ENCODE assay signal across 8 mouse cellular contexts in the genomic region with DNA sequence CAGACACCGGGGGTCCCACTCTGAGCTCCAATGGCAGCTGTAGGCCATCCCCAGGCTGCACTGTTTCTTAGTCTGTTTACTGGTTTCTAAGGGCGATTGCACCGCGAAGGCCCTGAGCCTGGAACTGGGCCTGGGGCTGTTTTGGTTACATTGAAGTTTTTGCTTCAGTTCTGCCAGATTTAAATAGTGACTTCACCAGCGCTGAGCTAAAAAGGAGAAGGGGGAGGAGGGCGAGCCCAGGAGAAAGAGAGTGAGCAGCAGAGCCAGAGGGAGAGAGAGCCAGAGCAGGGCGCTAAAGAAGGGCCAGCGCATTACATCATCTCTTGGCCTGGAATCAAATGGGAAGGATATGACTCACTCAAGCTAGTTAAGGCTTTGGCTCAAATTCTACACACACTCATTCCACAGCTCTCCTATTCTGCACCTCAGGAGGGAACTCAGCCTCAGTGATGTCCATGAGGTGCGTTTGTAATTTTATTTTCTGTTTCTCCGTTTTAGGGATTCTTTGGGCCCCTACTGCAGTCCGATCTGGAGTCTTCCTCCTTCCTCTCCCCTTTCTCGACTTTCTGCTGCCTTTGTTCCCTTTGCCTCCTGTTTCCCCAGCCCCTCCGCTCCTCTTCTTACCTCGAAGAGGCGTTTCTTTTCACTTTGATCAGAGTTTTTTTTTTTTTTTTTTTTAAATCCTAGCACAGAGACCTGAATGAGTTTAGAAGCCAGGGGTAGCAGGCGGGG.
DNase-seq lines count a peak whose midpoint lies in the region; ATAC-seq and TF ChIP-seq lines count a peak whose summit lies in the region.

No protein-coding gene starts in this region.

- WGBS in forebrain, embryonic 11.5 days, result 3% methylated on average over 15 of the region's 16 CpGs
- 3% methylated on average over 15 of the region's 16 CpGs for WGBS in heart, embryonic 13.5 days
- WGBS in liver, adult 2 months, result 10% methylated on average over 16 of the region's 16 CpGs
- WGBS in stomach, embryonic 16.5 days, result 3% methylated on average over 15 of the region's 16 CpGs

- no peaks in the 10 kb centered on the region for H3K36me3 ChIP-seq in forebrain, embryonic 11.5 days (ENCODE audit: control insufficient read depth, insufficient read depth, low read length)
- H3K36me3 ChIP-seq in heart, embryonic 13.5 days, result no peaks in the 10 kb centered on the region
- no peaks in the 10 kb centered on the region for H3K36me3 ChIP-seq in liver, adult 2 months (ENCODE audit: control insufficient read depth, insufficient read depth, low read length)
- H3K36me3 ChIP-seq in stomach, embryonic 16.5 days (ENCODE audit: control insufficient read depth, insufficient read depth, low read length), result no peaks in the 10 kb centered on the region

- no peaks in the 10 kb centered on the region for H3K9me3 ChIP-seq in forebrain, embryonic 11.5 days (ENCODE audit: control insufficient read depth, low read length)
- no peaks in the 10 kb centered on the region for H3K9me3 ChIP-seq in heart, embryonic 13.5 days
- no peaks in the 10 kb centered on the region for H3K9me3 ChIP-seq in stomach, embryonic 16.5 days (replicated peaks; ENCODE audit: control insufficient read depth, low read length)

- no peak for TF ChIP-seq CTCF in liver, adult 2 months (IDR thresholded peaks at IDR 0.05; ENCODE audit: low read depth, low read length)

- H3K4me3 ChIP-seq in brown adipose tissue, adult 24 weeks (ENCODE audit: insufficient read depth, low read depth, low read length), result peak overlapping the region; percentile 48
- H3K4me3 ChIP-seq in forebrain, embryonic 11.5 days (ENCODE audit: low read depth, low read length), result peak overlapping the region; percentile 20
- peak overlapping the region; percentile 58 for H3K4me3 ChIP-seq in heart, embryonic 13.5 days
- H3K4me3 ChIP-seq in liver, adult 2 months (ENCODE audit: insufficient read depth, low read depth, low read length), result no peak overlapping the region; the same call in 1 of the 2 replicates
- peak overlapping the region; percentile 52 for H3K4me3 ChIP-seq in stomach, embryonic 16.5 days (replicated peaks; ENCODE audit: low read length)

- H3K27ac ChIP-seq in brown adipose tissue, adult 24 weeks (replicated peaks; ENCODE audit: low read depth, low read length), result peak overlapping the region; percentile 30
- peak overlapping the region; percentile 92 for H3K27ac ChIP-seq in forebrain, embryonic 11.5 days (ENCODE audit: low read depth, low read length)
- H3K27ac ChIP-seq in heart, embryonic 13.5 days (replicated peaks), result peak overlapping the region; percentile 96
- no peak overlapping the region for H3K27ac ChIP-seq in liver, adult 2 months (replicated peaks; ENCODE audit: insufficient read depth, low read depth, low read length)
- H3K27ac ChIP-seq in stomach, embryonic 16.5 days (ENCODE audit: low read length), result peak overlapping the region; percentile 88

- DNase-seq in 3134 (ENCODE audit: extremely low read depth, insufficient read length, low spot score), result peak; percentile 80
- DNase-seq in forebrain, embryonic 11.5 days (ENCODE audit: low spot score), result peak; percentile 82
- DNase-seq in kidney, postnatal 10 days, result peak; percentile 87
- DNase-seq in liver, adult 2 months (ENCODE audit: extremely low read depth, low read depth, low spot score), result peak; percentile 76
- DNase-seq in monocyte, adult 2 months (ENCODE audit: low read depth in 1 of 2, low spot score in 2 of 2), result peak; percentile 34 to 50

- no peaks in the 10 kb centered on the region for H3K27me3 ChIP-seq in forebrain, embryonic 11.5 days (ENCODE audit: control insufficient read depth, insufficient read depth, low read length)
- H3K27me3 ChIP-seq in heart, embryonic 13.5 days (replicated peaks), result no peaks in the 10 kb centered on the region
- H3K27me3 ChIP-seq in liver, adult 2 months (ENCODE audit: control insufficient read depth, insufficient read depth, low read length), result peaks cover 6% of the 10 kb centered on the region; the same call in 1 of the 2 replicates
- H3K27me3 ChIP-seq in stomach, embryonic 16.5 days (ENCODE audit: control insufficient read depth, insufficient read depth, low read length), result no peaks in the 10 kb centered on the region

- H3K9ac ChIP-seq in forebrain, embryonic 11.5 days (ENCODE audit: low read length), result peak overlapping the region; percentile 61
- H3K9ac ChIP-seq in heart, embryonic 13.5 days, result peak overlapping the region; percentile 86
- no peak overlapping the region for H3K9ac ChIP-seq in liver, adult 2 months (ENCODE audit: low read depth, low read length)
- H3K9ac ChIP-seq in stomach, embryonic 16.5 days (ENCODE audit: low read length), result peak overlapping the region; percentile 74

- TF ChIP-seq POLR2A in liver, adult 2 months (IDR thresholded peaks at IDR 0.05; ENCODE audit: extremely low read depth, insufficient read depth, low read length), result no peak

- H3K4me2 ChIP-seq in forebrain, embryonic 11.5 days (ENCODE audit: low read depth, low read length, severe bottlenecking), result peak overlapping the region; percentile 50
- peak overlapping the region; percentile 78 for H3K4me2 ChIP-seq in heart, embryonic 13.5 days
- H3K4me2 ChIP-seq in stomach, embryonic 16.5 days (ENCODE audit: low read depth, low read length), result peak overlapping the region; percentile 58

- ATAC-seq in forebrain, embryonic 11.5 days (replicated peaks; ENCODE audit: low FRiP score), result peak; percentile 95
- ATAC-seq in heart, embryonic 13.5 days (ENCODE audit: extremely low read depth, insufficient number of reproducible peaks, low FRiP score, low TSS enrichment), result peak; percentile 86
- ATAC-seq in stomach, embryonic 16.5 days (ENCODE audit: insufficient read depth, low FRiP score), result peak; percentile 97

- peaks cover 8% of the 10 kb centered on the region; the same call in 1 of the 2 replicates for H3K4me1 ChIP-seq in brown adipose tissue, adult 24 weeks (ENCODE audit: control insufficient read depth, insufficient read depth, insufficient read length, low read length)
- peaks cover 13% of the 10 kb centered on the region; the same call in 1 of the 2 replicates for H3K4me1 ChIP-seq in forebrain, embryonic 11.5 days (replicated peaks; ENCODE audit: control insufficient read depth, insufficient read depth, low read length)
- H3K4me1 ChIP-seq in heart, embryonic 13.5 days, result peaks cover 78% of the 10 kb centered on the region
- no peaks in the 10 kb centered on the region for H3K4me1 ChIP-seq in liver, adult 2 months (ENCODE audit: control insufficient read depth, insufficient read depth, low read length)
- peaks cover 12% of the 10 kb centered on the region for H3K4me1 ChIP-seq in stomach, embryonic 16.5 days (ENCODE audit: control insufficient read depth, insufficient read depth, low read length)

- no peaks in the 10 kb centered on the region for H3K79me2 ChIP-seq in liver, adult 2 months (ENCODE audit: control insufficient read depth, insufficient read depth, low read length)
